Mouse (Mus musculus) heart, embryonic 11.5 days (tissue): ENCODE data around the gene Rln1. TPM values are rescaled to one million over a fixed set of nuclear protein-coding genes. Genes with fewer than 3 reads are reported as not detected.

ENCODE experiments used
- ATAC-seq: fragments of 200-750 bp; cut with Nextera tagmentation; replicated peaks from 2 replicates; pipeline ENCODE4 v1.8.0; 2017; ENCODE audit warnings: moderate library complexity; ENCODE audit not compliant: insufficient number of reproducible peaks, low FRiP score, low TSS enrichment
- H3K27ac ChIP-seq: fragments of 300-500 bp; sonication (generic); 2 replicates; pipeline ENCODE4 v1.5.1; 2014; ENCODE audit warnings: mild to moderate bottlenecking, low read depth, low read length
- H3K27me3 ChIP-seq: fragments of 300-500 bp; sonication (generic); 2 replicates; pipeline ENCODE4 v1.6.1; 2014; ENCODE audit warnings: mild to moderate bottlenecking, low read length, mixed read lengths; ENCODE audit not compliant: control insufficient read depth, insufficient read depth
- H3K36me3 ChIP-seq: fragments of 300-500 bp; sonication (generic); 2 replicates; pipeline ENCODE4 v1.6.1; 2014; ENCODE audit warnings: mild to moderate bottlenecking, low read length, moderate library complexity, mixed read lengths; ENCODE audit not compliant: control insufficient read depth, insufficient read depth
- H3K4me1 ChIP-seq: fragments of 300-500 bp; sonication (generic); 2 replicates; pipeline ENCODE4 v1.6.1; 2014; ENCODE audit warnings: low read length; ENCODE audit not compliant: control insufficient read depth, insufficient read depth
- H3K4me2 ChIP-seq: fragments of 300-500 bp; sonication (generic); 2 replicates; pipeline ENCODE4 v1.6.1; 2014; ENCODE audit warnings: mild to moderate bottlenecking, moderate library complexity
- H3K4me3 ChIP-seq: fragments of 300-500 bp; sonication (generic); 2 replicates; pipeline ENCODE4 v1.5.1; 2014; ENCODE audit warnings: low read depth, low read length
- H3K9ac ChIP-seq: fragments of 300-500 bp; sonication (generic); 2 replicates; pipeline ENCODE4 v1.6.1; 2014; ENCODE audit warnings: mild to moderate bottlenecking, low read depth, low read length, moderate library complexity
- H3K9me3 ChIP-seq: fragments of 300-500 bp; sonication (generic); replicated peaks from 2 replicates; pipeline ENCODE4 v1.6.1; 2016; ENCODE audit warnings: low read length; ENCODE audit not compliant: control insufficient read depth
- WGBS: fragments of 180-500 bp; shearing (Covaris S2); extraction: QIAGEN DNeasy Blood & Tissue Kit; methylation state at CpG from one replicate; pipeline ENCODE4 v1.1.7; 2014; ENCODE audit not compliant: insufficient replicate concordance; 5-methylcytosine and 5-hydroxymethylcytosine counted together
- polyA plus RNA-seq: library from polyadenylated mRNA; unstranded; fragments of >200 nt; fragmentation: Nextera tagmentation; extraction: Ambion mirVana; gene quantifications from 2 replicates; pipeline ENCODE4 v1.2.1, GENCODE M21; 2014

Gene Rln1
- polyA plus RNA-seq = 0.25 and 0.60 TPM in 2 replicates

DNA sequence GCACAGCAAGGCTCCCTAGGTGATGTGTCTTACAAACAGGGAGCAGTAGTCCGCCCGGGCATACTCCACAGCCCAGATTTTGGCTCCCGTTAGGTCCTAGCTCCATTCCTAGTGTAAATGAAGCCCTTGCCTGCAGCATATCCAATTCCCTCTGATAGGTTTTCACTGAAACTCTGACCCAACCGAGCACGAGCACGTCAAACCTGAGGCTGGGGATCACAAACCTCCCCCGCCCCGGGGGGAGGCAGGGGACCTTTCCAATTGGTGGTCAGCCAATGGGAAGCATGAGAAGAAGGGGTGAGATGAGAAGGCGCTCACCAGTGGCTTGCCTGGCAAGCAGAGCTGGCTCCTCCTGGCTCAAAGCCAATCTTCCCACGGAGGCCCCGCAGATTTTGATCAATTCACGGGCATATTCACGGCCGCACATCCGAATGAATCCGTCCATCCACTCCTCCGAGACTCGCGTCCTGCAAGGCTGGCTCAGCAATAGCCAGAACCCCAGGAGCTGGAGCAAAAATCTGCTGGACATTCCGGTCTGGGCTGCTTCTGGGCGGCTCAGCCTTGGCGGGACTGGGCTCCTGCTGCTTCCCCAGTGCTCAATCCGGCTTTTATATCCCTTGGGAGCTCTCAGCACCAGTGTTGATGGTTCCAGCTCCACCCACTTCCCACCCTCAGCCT, at the start of gene Rln1:
Gene Rln1 (minus strand): TSS at position 603 of the 678 bp plus-strand sequence.
- ATAC-seq = no peak

DNA sequence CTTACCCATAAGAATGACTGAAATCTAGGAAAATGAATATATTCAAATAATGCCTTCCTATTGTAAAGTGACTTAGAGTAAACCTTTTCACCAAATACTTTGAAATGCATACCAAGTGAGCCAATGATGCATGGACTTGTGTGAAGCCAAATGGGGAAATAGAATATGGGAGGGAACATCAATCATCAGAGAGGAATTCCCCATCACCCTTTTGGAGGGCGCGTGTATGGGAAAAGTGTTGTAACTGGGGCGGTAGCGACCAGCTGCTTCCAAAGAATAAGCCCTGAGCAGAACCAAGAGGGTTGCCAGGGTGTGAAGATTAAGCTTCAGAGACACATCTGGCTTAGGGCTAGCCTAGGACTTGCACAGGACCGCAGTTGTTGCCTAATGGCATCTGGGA, 48.9 kb upstream of the Rln1 start:
- 87% methylated on average over 5 of the region's 5 CpGs for WGBS
- no peak for ATAC-seq
- Histone ChIP-seq H3K27me3 (no peaks in the 10 kb centered on the region), H3K9me3 (no peaks in the 10 kb centered on the region), H3K27ac (no peak overlapping the region), H3K36me3 (no peaks in the 10 kb centered on the region), H3K4me3 (no peak overlapping the region), H3K4me2 (no peak overlapping the region), H3K9ac (no peak overlapping the region), H3K4me1 (no peaks in the 10 kb centered on the region)

More for the DNA sequence above, at the start of gene Rln1:
- WGBS = 2% methylated on average over 23 of the region's 23 CpGs
- H3K27me3 ChIP-seq = no peaks in the 10 kb centered on the region
- H3K4me2 ChIP-seq = peak within 1 kb of the TSS; percentile 82
- H3K4me1 ChIP-seq = no peaks in the 10 kb centered on the region
- peak within 1 kb of the TSS; percentile 47 for H3K4me3 ChIP-seq
- peak within 1 kb of the TSS; percentile 63 for H3K9ac ChIP-seq
- no peaks in the 10 kb centered on the region for H3K36me3 ChIP-seq
- no peaks in the 10 kb centered on the region for H3K9me3 ChIP-seq
- H3K27ac ChIP-seq = no peak within 1 kb of the TSS

DNA sequence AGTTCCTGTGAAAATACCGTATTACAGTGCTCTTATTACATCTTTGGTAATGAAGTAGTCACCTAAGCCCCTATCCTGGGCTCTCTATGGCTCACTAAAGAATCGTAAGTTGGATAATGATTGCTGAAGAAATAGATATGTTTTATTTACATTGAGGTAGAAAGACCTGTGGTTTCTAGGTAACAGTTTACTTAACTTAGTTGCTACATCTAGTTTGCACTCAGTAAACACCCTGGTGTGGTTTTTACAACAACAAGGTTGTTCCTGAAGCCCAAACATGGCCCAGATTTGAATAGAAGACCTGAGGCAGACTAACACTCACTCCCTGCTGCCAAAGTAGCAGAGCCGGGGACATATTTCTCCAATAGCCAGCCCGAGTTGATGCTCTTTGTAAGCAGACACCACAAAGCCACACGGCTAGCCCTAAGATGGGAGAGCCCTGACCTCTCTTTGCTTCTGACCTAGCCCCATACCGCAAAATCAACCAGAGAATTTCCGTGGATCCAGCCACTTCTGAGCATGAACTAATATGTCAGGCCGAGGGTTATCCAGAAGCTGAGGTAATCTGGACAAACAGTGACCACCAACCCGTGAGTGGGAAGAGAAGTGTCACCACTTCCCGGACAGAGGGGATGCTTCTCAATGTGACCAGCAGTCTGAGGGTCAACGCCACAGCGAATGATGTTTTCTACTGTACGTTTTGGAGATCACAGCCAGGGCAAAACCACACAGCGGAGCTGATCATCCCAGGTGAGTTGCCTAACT, 45.6 kb upstream of the Rln1 start:
- ATAC-seq = no peak
- Histone ChIP-seq H3K27me3 (no peaks in the 10 kb centered on the region), H3K27ac (no peak overlapping the region), H3K36me3 (no peaks in the 10 kb centered on the region), H3K4me2 (no peak overlapping the region), H3K4me1 (no peaks in the 10 kb centered on the region), H3K4me3 (no peak overlapping the region), H3K9me3 (no peaks in the 10 kb centered on the region), H3K9ac (no peak overlapping the region)
- WGBS = 80% methylated on average over 14 of the region's 14 CpGs

DNA sequence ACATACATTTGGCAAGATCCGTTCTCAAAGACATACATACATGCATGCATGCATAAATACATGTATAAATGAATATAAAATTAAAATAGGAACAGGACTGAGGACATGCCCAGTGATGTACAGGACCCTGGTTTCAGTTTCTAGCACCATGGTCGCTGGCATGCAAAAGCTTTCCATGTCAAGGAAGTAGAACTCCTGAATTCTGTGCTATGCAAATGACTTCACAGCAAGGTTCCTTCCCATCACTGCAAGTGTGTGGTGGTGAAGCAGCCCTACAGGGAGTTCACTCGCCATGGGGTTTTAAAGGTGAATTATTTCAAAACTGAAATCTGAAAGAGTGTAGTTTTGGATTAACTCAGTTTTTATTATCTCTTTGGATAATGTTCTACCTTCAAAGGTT, 41.9 kb upstream of the Rln1 start:
- WGBS = 63% methylated on average over 3 of the region's 3 CpGs
- H3K4me3 ChIP-seq = no peak overlapping the region
- H3K27me3 ChIP-seq = no peaks in the 10 kb centered on the region
- no peaks in the 10 kb centered on the region for H3K4me1 ChIP-seq
- no peaks in the 10 kb centered on the region for H3K36me3 ChIP-seq
- ATAC-seq = no peak
- no peak overlapping the region for H3K27ac ChIP-seq
- no peak overlapping the region for H3K4me2 ChIP-seq
- H3K9ac ChIP-seq = no peak overlapping the region
- H3K9me3 ChIP-seq = no peaks in the 10 kb centered on the region

DNA sequence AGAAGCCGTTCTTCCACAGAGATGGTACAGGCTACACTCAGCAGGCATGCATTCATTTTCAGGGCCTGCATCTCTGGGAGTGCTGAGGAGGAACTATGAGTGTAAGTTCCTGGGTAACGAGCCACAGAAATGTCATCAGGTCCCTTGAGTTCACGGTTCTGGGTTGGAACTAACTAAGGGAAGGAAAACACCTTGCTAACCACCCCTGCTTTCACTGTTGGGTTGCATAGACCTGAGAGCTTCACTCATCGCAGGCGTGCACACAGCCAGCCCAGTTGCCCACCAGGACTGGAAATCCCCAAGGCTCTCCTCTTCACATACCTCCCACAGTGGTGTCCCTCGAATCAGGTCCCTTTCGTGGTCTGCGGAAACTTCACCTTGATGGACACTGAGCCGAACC, 40.5 kb upstream of the Rln1 start:
- WGBS = 79% methylated on average over 9 of the region's 9 CpGs

DNA sequence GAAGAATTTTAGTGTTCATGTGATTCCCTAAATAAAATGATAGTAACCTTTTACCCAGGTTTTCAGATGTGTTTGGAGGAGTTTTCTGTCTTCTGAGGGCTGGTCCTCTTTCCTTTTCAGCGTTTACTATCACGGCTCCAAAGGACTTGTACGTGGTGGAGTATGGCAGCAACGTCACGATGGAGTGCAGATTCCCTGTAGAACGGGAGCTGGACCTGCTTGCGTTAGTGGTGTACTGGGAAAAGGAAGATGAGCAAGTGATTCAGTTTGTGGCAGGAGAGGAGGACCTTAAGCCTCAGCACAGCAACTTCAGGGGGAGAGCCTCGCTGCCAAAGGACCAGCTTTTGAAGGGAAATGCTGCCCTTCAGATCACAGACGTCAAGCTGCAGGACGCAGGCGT, 39.0 kb upstream of the Rln1 start:
- WGBS = 42% methylated on average over 11 of the region's 11 CpGs
- no peak for ATAC-seq
- H3K9me3 ChIP-seq = no peaks in the 10 kb centered on the region
- H3K27ac ChIP-seq = no peak overlapping the region
- no peaks in the 10 kb centered on the region for H3K27me3 ChIP-seq
- H3K4me3 ChIP-seq = no peak overlapping the region
- H3K36me3 ChIP-seq = no peaks in the 10 kb centered on the region
- peak overlapping the region; percentile 48 for H3K4me2 ChIP-seq
- 0 out of 2 replicates have a peak overlapping the region, but pooled peaks have one; percentile 22 for H3K9ac ChIP-seq
- H3K4me1 ChIP-seq = no peaks in the 10 kb centered on the region

More for the DNA sequence above, 40.5 kb upstream of the Rln1 start:
- no peaks in the 10 kb centered on the region for H3K36me3 ChIP-seq
- no peaks in the 10 kb centered on the region for H3K4me1 ChIP-seq
- H3K27me3 ChIP-seq = no peaks in the 10 kb centered on the region
- ATAC-seq = no peak
- H3K9me3 ChIP-seq = no peaks in the 10 kb centered on the region
- no peak overlapping the region for H3K9ac ChIP-seq
- H3K27ac ChIP-seq = no peak overlapping the region
- H3K4me3 ChIP-seq = no peak overlapping the region
- no peak overlapping the region for H3K4me2 ChIP-seq

DNA sequence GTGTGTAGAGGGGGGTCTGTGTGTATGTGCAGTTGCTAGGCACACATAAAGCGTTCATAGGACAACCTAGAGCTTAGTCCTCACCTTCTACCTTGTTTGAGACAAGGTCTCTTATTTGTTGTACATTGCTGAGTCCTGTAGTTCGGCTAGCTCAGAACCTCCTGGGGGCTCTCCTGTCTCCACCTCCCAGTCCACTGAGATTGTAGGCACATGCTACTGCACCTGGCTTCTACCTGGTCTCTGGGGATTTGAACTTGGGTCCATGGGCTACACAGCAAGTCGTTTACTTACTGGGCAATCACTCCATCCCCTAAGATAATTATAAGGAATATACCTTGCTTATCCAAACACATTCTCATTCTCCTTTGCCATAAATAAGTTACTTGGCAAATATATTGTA, 38.2 kb upstream of the Rln1 start:
- Histone ChIP-seq H3K27me3 (no peaks in the 10 kb centered on the region), H3K9ac (no peak overlapping the region), H3K4me1 (no peaks in the 10 kb centered on the region), H3K36me3 (no peaks in the 10 kb centered on the region), H3K4me3 (no peak overlapping the region), H3K9me3 (no peaks in the 10 kb centered on the region), H3K27ac (no peak overlapping the region), H3K4me2 (no peak overlapping the region)
- ATAC-seq = no peak
- 81% methylated on average over 3 of the region's 3 CpGs for whole genome bisulfite sequencing

DNA sequence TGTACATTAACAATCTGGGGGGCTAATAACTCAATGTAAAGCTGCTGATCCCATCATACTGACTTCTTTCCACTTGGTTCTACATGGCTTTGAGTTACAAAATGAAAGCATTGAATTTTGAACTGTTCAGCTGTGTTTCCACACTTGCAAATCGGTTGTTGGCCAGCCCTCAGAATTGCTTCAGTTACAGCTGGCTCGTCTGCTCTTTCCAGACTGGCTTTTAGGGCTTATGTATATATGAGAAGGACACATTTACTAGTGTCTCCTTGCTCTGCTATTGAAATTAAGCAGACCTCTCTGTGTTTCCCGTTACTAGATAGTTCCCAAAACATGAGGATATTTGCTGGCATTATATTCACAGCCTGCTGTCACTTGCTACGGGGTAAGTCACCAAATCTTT, 37.7 kb upstream of the Rln1 start:
- no peak for ATAC-seq
- Histone ChIP-seq H3K36me3 (no peaks in the 10 kb centered on the region), H3K4me1 (no peaks in the 10 kb centered on the region), H3K4me3 (no peak overlapping the region), H3K4me2 (no peak overlapping the region), H3K9ac (no peak overlapping the region), H3K27ac (no peak overlapping the region), H3K9me3 (no peaks in the 10 kb centered on the region), H3K27me3 (no peaks in the 10 kb centered on the region)
- 61% methylated on average over 4 of the region's 4 CpGs for WGBS
